Mouse (Mus musculus) frontal cortex, adult (tissue): ENCODE data around the gene Pkd1l3.
A peak's percentile ranks its signal among the peaks of the same experiment; 100 is the strongest.

Experiments
- ATAC-seq: cut with Nextera tagmentation; 2 replicates; pipeline ENCODE4 v1.9.2; 2017; ENCODE audit warnings: mild to moderate bottlenecking, moderate library complexity, mixed read lengths; ENCODE audit not compliant: low TSS enrichment

Pkd1l3 gene

DNA sequence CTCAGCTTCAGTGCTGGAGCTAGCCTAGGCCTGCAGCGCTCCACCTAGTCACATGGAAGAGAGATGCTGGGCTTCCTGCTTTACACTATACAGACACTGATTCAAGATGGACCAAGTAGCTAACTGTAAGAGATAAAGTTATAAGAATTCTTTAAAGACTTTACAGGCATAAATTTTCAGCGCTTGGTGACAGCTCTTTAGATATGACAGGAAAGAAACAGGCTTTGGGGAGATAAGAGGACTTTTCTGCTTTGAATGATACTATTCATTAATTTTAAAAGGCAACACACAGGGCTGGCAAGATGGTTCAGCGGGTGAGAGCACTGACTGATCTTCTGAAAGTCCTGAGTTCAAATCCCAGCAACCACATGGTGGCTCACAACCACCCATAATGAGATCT is 84.2 kb downstream of the Pkd1l3 start:
- ATAC-seq = no peak

DNA sequence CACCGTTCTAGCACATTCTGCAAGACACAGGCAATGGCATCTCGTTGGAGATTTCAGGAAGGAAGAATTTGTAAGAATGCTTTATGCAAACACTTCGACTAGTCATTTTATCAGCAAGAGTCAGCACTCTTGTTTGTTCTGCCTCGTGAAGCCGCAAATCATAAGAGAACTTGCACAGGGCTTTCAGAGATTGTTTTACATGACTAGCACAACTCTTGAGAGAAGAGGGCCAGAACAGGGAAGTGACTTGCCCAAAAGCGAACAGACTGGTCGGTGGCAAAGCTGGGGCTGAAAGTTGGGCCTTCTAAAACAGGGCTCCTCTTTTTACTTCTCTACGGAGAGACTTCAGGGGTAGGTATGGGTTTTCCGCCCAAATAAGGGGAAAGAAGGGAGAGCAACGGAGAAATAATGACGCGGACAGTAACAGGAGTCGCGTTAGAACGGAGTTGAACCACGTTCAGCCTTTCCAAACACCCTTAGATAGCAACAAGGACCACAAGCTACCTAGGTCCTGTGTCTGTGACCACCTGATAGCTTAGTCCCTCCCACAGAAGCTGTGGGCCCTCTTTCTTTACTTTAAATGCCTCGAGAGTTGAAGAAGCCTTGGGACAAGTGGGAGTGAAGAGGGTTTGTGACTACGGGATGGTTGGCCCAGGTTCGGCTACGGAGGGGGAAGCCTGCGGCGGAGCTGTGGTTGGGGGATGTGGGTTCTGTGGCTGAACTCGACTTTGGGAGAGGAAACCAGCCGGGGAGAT is 90.4 kb downstream of the Pkd1l3 start:
- ATAC-seq = no peak; the same call in 1 of the 2 replicates

DNA sequence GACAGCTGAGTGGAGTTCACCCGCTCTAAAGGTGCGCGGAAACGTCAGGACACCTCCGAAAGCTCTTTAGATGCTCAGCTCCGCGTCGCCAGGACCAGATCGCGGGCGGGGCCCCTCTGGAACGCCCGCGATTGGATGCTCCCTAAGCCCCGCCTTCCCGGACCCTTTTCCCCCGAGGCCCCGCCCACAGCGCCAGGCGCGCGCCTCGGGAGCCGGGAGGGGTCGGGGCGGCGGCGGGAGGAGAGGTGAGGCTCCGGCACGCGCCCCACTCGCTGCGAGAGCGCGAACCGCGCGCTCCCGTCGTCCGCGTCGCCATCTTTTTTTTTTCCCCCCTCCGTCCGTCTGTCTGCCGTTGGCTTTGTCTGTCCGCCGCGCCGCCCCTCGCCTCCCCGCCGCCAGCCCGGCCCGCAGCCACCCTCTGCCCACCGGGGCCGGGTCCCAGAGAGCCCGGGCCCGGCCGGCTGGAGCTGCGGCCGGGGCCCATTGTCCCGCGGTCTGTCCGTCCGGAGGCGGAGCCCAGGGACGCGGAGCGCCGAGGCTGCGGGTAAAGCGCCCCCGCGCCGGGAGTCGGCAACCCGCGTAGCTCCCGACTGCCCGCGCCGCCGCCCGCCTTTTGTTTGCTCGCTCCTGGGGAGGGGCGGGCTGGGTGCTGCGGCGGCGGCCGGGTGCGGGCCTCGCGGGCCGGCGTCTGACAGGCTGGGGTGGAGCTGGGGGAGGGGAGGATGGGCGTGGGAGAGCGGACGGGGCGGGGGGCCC is 91.2 kb downstream of the Pkd1l3 start, which contains the start of gene Zfp821:
Zfp821 (plus strand) TSS at position 227 of the 756 bp plus-strand sequence.
- peak; percentile 90 for ATAC-seq

DNA sequence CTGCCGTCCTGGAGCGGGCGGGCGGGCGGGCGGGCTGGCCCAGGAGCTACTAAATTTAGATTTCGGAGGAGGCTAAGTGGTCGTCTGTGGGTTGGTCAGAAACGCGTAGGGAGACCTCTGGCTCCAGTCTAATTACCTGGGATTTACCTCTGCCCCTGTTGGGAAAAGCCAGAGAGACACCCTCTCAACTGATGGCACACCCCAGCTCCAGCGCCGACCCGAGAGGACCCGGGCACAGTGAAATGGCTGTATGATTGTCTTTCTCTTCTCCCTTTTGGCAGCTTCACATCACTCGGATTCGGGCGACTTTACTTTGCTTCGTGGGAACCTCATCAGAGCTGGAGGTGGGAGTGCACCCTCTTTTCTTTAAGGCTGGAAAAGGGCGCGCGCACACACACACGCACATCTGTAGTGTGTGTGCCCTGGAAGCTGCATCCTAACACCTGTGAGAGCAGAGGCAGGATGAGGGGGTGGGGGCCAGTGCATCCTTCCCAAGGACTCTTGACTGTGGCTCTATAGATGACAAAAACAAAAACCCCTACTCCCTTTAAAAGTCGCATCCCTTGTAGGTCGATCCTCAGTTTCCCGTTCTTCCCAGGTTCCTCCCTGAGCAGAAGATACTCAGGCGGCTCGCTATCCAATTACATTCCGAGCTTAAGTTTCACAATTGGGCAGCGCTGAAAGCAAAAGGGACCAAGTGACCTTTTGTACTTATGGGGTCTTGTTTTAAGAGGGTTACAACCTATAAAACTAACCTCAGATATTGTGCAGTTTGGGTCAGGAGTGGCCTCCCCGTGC is 92.0 kb downstream of the Pkd1l3 start:
- ATAC-seq = peak; percentile 14; the same call in 1 of the 2 replicates

DNA sequence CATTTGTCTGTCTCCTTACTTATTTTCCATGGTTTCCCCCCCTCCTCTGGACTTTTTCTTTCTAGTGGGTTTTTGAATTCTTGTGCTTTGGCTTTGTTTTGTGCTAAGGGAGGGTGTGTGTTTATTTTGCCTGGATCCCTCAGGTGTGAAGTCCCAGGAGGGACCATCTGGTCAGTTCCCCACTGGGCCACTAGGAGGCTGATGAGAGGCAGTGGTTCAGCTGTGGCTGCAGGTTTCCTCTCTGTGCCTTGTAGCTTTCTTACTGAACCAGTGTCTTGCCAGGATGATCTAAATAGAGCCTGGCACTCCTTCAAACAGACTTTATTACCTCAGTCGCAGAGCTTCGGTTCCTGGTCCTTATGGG is 92.5 kb downstream of the Pkd1l3 start:
- peak; percentile 74 for ATAC-seq

DNA sequence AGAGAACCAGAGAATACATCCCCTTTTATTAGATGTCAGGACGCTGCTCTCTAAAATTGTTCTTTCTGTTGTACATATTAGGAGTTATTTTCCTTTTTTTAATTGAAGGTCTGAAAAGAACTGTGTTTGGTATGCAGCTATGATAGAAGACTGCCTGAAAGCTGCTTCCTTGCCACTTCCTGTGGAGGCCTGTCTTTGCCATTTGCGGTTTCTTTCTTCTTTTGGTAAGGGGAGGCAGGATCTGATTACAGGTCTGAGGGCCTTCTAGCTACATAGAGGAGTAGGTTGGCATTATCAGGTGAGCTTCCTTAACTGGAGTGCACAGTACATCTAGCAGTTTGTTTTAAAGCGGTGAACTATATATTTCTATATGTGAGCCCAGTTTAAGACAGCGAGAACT is 93.6 kb downstream of the Pkd1l3 start:
- ATAC-seq = no peak

DNA sequence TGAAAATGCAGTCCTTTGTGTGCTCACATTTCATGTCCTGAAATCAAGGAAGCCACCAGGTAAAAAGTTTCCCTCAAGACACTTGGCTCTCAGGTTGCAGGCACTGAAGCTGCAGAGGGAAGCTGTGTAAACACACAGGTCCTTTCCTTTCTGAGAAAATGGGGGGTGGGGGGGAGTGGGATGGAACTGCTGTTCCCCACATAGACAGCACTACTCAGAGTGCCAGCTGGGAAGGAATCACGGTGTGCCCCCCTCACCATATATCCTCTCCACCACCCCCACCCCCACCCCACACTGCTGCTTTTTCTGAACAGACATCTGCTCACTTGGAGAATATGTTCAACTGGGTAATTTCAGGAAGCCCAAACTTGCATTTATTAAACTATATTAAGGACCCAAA is 98.2 kb downstream of the Pkd1l3 start:
- peak; percentile 61 for ATAC-seq

DNA sequence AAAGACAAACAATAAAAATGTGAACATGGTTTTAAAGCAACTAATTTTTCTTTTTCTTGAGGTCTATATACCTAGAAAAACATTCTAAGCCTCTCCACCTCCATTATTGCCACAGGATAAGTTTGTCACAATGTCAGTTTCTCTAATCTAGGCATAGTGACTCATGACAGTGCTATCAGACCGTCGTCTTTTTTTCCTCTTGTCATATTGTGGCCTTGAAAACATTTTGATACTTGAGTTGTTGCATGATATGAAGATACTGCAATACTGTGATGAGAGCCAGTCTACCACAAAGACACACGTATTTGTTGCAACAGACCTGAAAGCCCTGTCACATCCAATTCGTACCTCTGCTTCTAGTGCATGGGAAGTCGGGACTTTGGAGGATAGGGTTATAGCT is 100.6 kb downstream of the Pkd1l3 start:
- ATAC-seq = no peak
